Mouse (Mus musculus) embryonic facial prominence, embryonic 11.5 days (tissue): ENCODE data around the gene Tpmt. TPM values are rescaled to one million over a fixed set of nuclear protein-coding genes. Genes with fewer than 3 reads are reported as not detected.

Experiments
- ATAC-seq: fragments of 200-750 bp; cut with Nextera tagmentation; replicated peaks from 2 replicates; pipeline ENCODE4 v1.8.0; 2017; ENCODE audit warnings: low read depth; ENCODE audit not compliant: insufficient number of reproducible peaks, low FRiP score, low TSS enrichment
- DNase-seq: peaks from one replicate; pipeline ENCODE4 v3.0.0-alpha.2; 2015; ENCODE audit warnings: low spot score
- H3K27ac ChIP-seq: fragments of 300-500 bp; sonication (generic); replicated peaks from 2 replicates; pipeline ENCODE4 v1.5.1; 2014; ENCODE audit warnings: mild to moderate bottlenecking, low read depth, low read length, control low read depth
- H3K27me3 ChIP-seq: fragments of 300-500 bp; sonication (generic); 2 replicates; pipeline ENCODE4 v1.6.1; 2014; ENCODE audit warnings: mild to moderate bottlenecking, low read length, moderate library complexity, mixed read lengths; ENCODE audit not compliant: control insufficient read depth, insufficient read depth
- H3K36me3 ChIP-seq: fragments of 300-500 bp; sonication (generic); replicated peaks from 2 replicates; pipeline ENCODE4 v1.6.1; 2014; ENCODE audit warnings: low read depth, mild to moderate bottlenecking, low read length, moderate library complexity, mixed read lengths; ENCODE audit not compliant: control insufficient read depth, insufficient read depth
- H3K4me1 ChIP-seq: fragments of 300-500 bp; sonication (generic); 2 replicates; pipeline ENCODE4 v1.6.1; 2014; ENCODE audit warnings: low read length, mixed read lengths; ENCODE audit not compliant: control insufficient read depth, insufficient read depth
- H3K4me2 ChIP-seq: fragments of 300-500 bp; sonication (generic); 2 replicates; pipeline ENCODE4 v1.6.1; 2014; ENCODE audit warnings: low read depth, mild to moderate bottlenecking, control low read depth, low read length, moderate library complexity
- H3K4me3 ChIP-seq: fragments of 300-500 bp; sonication (generic); 2 replicates; pipeline ENCODE4 v1.5.1; 2014; ENCODE audit warnings: low read depth, low read length, control low read depth
- H3K9ac ChIP-seq: fragments of 300-500 bp; sonication (generic); replicated peaks from 2 replicates; pipeline ENCODE4 v1.6.1; 2014; ENCODE audit warnings: mild to moderate bottlenecking, control low read depth, low read length
- H3K9me3 ChIP-seq: fragments of 300-500 bp; sonication (generic); replicated peaks from 2 replicates; pipeline ENCODE4 v1.6.1; 2016; ENCODE audit warnings: mild to moderate bottlenecking, low read length, inconsistent platforms, mixed read lengths; ENCODE audit not compliant: control insufficient read depth
- WGBS: fragments of 180-500 bp; shearing (Covaris S2); extraction: QIAGEN DNeasy Blood & Tissue Kit; methylation state at CpG from one replicate; pipeline ENCODE4 v1.1.7; 2014; 5-methylcytosine and 5-hydroxymethylcytosine counted together
- polyA plus RNA-seq: library from polyadenylated mRNA; unstranded; fragments of >200 nt; fragmentation: Nextera tagmentation; extraction: Ambion mirVana; gene quantifications from 2 replicates; pipeline ENCODE4 v1.2.1, GENCODE M21; 2014

Tpmt gene
- polyA plus RNA-seq, 1 experiment from 2014 or later = 32.2 TPM

DNA sequence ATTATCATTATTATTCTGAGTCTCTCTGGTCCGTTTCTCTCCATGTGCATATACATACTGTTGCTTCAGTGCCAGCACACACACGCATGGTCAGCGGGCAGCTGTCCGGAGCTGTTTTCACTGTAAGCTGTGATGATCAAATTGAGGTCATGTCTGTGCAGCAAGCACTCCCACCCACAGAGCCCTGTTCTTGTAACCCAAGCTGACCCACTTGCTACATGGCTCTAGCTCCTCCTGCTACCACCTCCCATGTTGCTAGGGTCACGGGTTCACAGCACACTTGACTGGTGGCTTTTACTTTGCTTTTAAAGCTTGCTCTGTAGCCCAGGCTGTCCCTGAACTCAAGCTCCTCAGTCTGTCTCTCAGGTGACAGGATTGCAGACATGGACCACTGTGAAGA lies 27.9 kb upstream of the Tpmt start:
- no peak for ATAC-seq
- no peak overlapping the region for H3K4me2 ChIP-seq
- DNase-seq = no peak
- no peak overlapping the region for H3K4me3 ChIP-seq
- 87% methylated on average over 5 of the region's 5 CpGs for WGBS
- no peaks in the 10 kb centered on the region for H3K36me3 ChIP-seq
- no peaks in the 10 kb centered on the region for H3K27me3 ChIP-seq
- no peak overlapping the region for H3K27ac ChIP-seq
- no peaks in the 10 kb centered on the region for H3K4me1 ChIP-seq
- H3K9ac ChIP-seq = no peak overlapping the region
- H3K9me3 ChIP-seq = no peaks in the 10 kb centered on the region

DNA sequence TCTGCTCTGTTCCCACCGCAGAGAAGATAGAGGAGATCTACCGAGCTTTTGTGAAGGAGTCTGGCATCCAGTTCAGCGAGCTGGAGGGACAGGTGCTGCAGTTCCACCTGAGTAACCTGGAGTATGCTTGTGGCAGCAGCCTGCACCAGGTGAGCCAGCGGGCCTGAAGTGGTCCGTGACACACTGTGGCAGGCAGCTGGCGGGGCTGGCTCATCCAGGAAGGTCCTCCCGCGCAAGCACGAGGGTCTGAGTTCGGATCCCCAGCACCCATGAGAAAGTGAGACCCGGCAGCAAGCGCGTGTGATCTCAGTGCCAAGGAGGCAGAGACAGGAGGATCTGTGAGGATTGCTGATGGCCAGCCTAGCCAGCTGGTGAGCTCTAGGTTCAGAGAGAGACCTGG lies 27.3 kb upstream of the Tpmt start:
- ATAC-seq (no peak), DNase-seq (no peak)
- Histone ChIP-seq H3K4me2 (no peak overlapping the region), H3K27ac (no peak overlapping the region), H3K9me3 (no peaks in the 10 kb centered on the region), H3K27me3 (no peaks in the 10 kb centered on the region), H3K4me1 (no peaks in the 10 kb centered on the region), H3K36me3 (no peaks in the 10 kb centered on the region), H3K4me3 (no peak overlapping the region), H3K9ac (no peak overlapping the region)
- WGBS = 95% methylated on average over 13 of the region's 13 CpGs

DNA sequence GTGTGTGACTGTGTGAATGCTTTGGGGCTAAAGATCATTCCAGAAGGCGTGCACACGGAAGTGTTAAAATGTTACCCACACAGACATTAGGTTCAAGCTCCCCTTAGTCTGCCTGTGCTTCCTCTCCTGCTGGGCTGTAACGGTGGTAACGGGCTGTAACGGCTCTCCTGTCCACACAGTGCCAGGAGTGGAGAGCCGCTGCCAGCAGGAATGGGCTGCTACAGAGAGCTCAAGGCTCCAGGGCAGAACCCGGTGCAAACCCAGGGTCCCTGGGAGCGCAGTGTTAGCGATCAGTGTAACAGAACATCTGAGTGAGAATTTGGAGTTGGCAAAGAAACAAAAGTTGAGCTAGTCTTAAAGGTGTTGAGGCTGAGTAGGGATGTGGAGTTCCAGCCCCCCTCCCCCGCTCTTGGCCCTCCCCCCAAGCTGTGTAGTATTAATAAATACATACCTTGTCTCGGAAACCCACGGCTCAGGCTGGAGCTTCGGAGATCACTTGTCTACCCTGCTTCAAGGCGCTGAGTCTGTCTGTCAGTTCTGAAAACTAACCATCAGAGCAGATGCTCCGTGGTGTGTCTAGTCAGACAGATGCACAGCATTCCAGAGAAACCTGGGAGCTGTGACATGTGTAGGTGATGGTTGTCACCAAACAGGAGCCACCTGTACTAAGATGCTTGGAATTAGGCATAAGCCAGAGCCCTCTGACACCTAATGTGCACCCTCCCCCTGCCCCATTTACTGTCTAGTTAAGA lies 26.0 kb upstream of the Tpmt start:
- no peaks in the 10 kb centered on the region for H3K9me3 ChIP-seq
- no peak for ATAC-seq
- H3K4me3 ChIP-seq = no peak overlapping the region
- H3K27ac ChIP-seq = no peak overlapping the region
- H3K4me2 ChIP-seq = no peak overlapping the region
- no peaks in the 10 kb centered on the region for H3K27me3 ChIP-seq
- no peaks in the 10 kb centered on the region for H3K36me3 ChIP-seq
- no peaks in the 10 kb centered on the region for H3K4me1 ChIP-seq
- WGBS = 85% methylated on average over 15 of the region's 15 CpGs
- no peak for DNase-seq
- H3K9ac ChIP-seq = no peak overlapping the region

DNA sequence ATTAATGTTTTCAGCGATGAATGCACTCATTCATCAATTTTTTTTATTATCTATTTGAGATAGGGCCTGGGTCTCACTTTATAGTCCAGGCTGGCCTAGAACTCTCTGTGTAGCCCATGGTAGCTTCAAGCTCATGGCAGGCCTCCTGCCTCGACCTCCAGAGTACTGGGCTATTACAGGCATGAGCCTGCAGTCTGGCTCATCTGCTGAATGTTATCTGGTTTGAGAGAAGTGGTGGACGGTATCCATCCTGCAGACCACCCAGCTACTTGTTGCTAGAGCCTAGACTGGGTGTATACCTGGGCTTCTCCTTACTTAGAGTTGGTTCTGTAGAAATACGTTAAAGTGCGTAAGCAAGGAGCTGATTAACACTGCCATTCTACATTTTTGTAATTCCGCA lies 22.5 kb upstream of the Tpmt start:
- Histone ChIP-seq H3K4me3 (no peak overlapping the region), H3K36me3 (no peaks in the 10 kb centered on the region), H3K9ac (no peak overlapping the region), H3K27ac (no peak overlapping the region), H3K9me3 (no peaks in the 10 kb centered on the region), H3K27me3 (no peaks in the 10 kb centered on the region), H3K4me1 (no peaks in the 10 kb centered on the region), H3K4me2 (no peak overlapping the region)
- ATAC-seq = no peak
- WGBS = 94% methylated on average over 6 of the region's 6 CpGs
- no peak for DNase-seq

DNA sequence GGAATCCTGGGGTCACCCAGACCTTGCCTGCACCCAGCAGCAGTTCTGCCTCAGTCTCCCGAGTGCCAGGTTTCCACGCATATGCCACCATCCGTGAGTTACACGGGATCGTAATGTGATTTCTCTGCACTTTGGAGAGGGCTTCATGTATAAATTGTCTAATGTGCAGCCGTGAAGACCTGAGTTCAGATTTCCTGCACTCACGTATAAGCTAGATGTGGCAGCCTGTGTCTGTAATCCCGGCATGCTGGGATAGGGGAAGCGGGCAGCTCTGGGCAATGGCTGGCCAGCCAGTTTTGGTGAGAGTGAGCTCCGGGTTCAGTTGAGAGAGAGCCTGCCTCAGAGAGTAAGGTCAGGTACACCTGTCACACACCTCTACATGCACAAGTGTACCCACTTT lies 22.0 kb upstream of the Tpmt start:
- Histone ChIP-seq H3K27ac (no peak overlapping the region), H3K4me1 (no peaks in the 10 kb centered on the region), H3K9ac (no peak overlapping the region), H3K27me3 (no peaks in the 10 kb centered on the region), H3K9me3 (no peaks in the 10 kb centered on the region), H3K4me2 (no peak overlapping the region), H3K36me3 (no peaks in the 10 kb centered on the region), H3K4me3 (no peak overlapping the region)
- 93% methylated on average over 10 of the region's 10 CpGs for WGBS
- DNase-seq (no peak), ATAC-seq (no peak)

DNA sequence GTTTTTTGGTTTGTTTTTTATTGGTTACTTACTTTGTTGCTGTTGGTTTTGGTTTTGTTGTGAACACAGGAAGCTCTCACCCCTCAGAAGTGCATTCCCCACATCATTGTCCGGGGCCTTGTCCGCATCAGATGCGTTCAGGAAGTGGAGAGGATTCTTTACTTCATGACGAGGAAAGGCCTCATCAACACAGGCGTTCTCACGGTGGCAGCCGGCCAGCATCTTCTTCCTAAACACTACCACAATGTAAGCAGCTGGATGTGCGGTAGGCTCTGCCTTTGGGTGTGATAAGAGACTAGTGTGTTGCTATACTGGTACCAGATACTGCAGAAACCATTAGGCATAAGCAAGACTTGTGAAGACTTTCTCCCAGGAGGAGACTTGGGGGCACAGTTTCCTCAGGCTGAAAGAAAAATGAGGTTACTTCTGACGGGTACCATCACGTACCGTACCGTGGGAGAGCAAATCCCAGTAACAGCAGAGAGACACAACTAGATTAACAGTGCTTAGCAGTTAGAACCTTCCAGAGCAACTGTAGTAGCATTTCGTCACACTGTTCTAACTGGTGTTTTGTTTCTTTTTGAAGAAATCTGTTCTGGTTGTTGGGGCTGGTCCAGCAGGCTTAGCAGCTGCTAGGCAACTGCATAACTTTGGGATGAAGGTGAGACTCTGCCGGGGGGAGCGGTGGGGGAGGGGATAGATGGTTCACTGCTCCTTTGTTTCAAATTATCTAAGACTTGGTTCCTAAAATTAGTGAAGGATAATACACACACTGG lies 19.6 kb upstream of the Tpmt start:
- H3K4me1 ChIP-seq = no peaks in the 10 kb centered on the region
- H3K9ac ChIP-seq = no peak overlapping the region
- no peaks in the 10 kb centered on the region for H3K9me3 ChIP-seq
- DNase-seq = no peak
- WGBS = 81% methylated on average over 15 of the region's 15 CpGs
- no peak overlapping the region for H3K4me3 ChIP-seq
- no peak overlapping the region for H3K27ac ChIP-seq
- H3K4me2 ChIP-seq = no peak overlapping the region
- no peak for ATAC-seq
- no peaks in the 10 kb centered on the region for H3K27me3 ChIP-seq
- H3K36me3 ChIP-seq = no peaks in the 10 kb centered on the region

DNA sequence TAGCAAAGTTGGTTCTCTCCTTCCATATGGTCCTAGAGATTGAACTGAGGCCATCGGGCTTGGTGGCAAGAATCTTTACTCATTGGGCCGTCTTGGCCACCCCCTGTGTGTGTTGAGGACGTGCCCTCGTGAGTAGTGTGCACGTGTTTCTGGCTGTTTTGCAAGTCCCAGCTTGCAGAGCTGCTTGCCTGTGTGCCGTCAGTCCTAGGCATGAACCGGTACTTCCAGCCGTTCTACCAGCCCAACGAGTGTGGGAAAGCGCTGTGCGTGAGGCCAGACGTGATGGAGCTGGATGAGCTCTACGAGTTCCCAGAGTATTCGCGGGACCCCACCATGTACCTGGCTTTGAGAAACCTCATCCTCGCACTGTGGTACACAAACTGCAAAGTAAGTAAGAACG lies 18.2 kb upstream of the Tpmt start:
- no peaks in the 10 kb centered on the region for H3K4me1 ChIP-seq
- no peak overlapping the region for H3K4me3 ChIP-seq
- no peak overlapping the region for H3K27ac ChIP-seq
- DNase-seq (no peak), ATAC-seq (no peak)
- no peaks in the 10 kb centered on the region for H3K36me3 ChIP-seq
- no peaks in the 10 kb centered on the region for H3K9me3 ChIP-seq
- no peak overlapping the region for H3K4me2 ChIP-seq
- H3K27me3 ChIP-seq = no peaks in the 10 kb centered on the region
- WGBS = 92% methylated on average over 17 of the region's 17 CpGs
- no peak overlapping the region for H3K9ac ChIP-seq

DNA sequence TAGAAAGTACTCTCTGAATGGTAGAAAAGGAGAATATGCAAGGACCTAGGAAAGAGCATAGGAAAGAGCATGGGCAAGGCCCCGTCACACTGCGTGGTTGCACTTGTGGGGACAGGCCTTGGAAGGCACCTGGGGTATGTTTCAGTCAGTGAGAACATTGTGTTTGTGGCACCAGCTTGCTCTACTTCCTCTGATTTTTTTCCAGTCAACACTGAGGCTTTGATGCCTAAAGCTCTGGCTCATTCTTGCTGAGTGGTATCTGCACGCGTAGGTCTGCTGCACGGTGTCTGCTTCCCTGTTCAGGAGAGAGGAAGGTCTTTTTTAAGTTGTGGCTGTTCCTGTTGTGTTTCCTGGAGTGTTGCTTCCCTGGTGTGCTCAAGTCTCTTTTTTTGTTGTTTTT lies 12.2 kb upstream of the Tpmt start:
- Histone ChIP-seq H3K4me1 (no peaks in the 10 kb centered on the region), H3K27me3 (no peaks in the 10 kb centered on the region), H3K9ac (no peak overlapping the region), H3K36me3 (no peaks in the 10 kb centered on the region; the same call in 1 of the 2 replicates), H3K4me2 (no peak overlapping the region), H3K27ac (no peak overlapping the region), H3K9me3 (no peaks in the 10 kb centered on the region), H3K4me3 (no peak overlapping the region)
- DNase-seq (no peak), ATAC-seq (no peak)
- 97% methylated on average over 5 of the region's 5 CpGs for WGBS
